Mouse (Mus musculus) forebrain, embryonic 12.5 days (tissue): ENCODE data around the gene Cblc. TPM values are rescaled to one million over a fixed set of nuclear protein-coding genes. Genes with fewer than 3 reads are reported as not detected.

Source experiments
- ATAC-seq: fragments of 200-750 bp; cut with Nextera tagmentation; 2 replicates; pipeline ENCODE4 v1.8.0; 2017; ENCODE audit warnings: moderate TSS enrichment; ENCODE audit not compliant: low FRiP score
- H3K27ac ChIP-seq: fragments of 300-500 bp; sonication (generic); 2 replicates; pipeline ENCODE4 v1.5.1; 2016; ENCODE audit warnings: mild to moderate bottlenecking
- H3K27me3 ChIP-seq: fragments of 300-500 bp; sonication (generic); 2 replicates; pipeline ENCODE4 v1.6.1; 2016; ENCODE audit warnings: mild to moderate bottlenecking
- H3K36me3 ChIP-seq: fragments of 300-500 bp; sonication (generic); replicated peaks from 2 replicates; pipeline ENCODE4 v1.6.1; 2016; ENCODE audit warnings: mild to moderate bottlenecking
- H3K4me1 ChIP-seq: fragments of 300-500 bp; sonication (generic); 2 replicates; pipeline ENCODE4 v1.6.1; 2016
- H3K4me2 ChIP-seq: fragments of 300-500 bp; sonication (generic); 2 replicates; pipeline ENCODE4 v1.6.1; 2016; ENCODE audit warnings: mild to moderate bottlenecking, moderate library complexity
- H3K4me3 ChIP-seq: fragments of 300-500 bp; sonication (generic); replicated peaks from 2 replicates; pipeline ENCODE4 v1.5.1; 2016; ENCODE audit warnings: mild to moderate bottlenecking
- H3K9ac ChIP-seq: fragments of 300-500 bp; sonication (generic); 2 replicates; pipeline ENCODE4 v1.6.1; 2016; ENCODE audit warnings: mild to moderate bottlenecking
- H3K9me3 ChIP-seq: fragments of 300-500 bp; sonication (generic); 2 replicates; pipeline ENCODE4 v1.6.1; 2016
- WGBS: fragments of 180-500 bp; shearing (Covaris S2); methylation state at CpG from one replicate; pipeline ENCODE4 v1.1.7; 2016; 5-methylcytosine and 5-hydroxymethylcytosine counted together
- polyA plus RNA-seq: library from polyadenylated mRNA; unstranded; fragments of >200 nt; fragmentation: Nextera tagmentation; extraction: Ambion mirVana; gene quantifications from 2 replicates; pipeline ENCODE4 v1.2.1, GENCODE M21; 2016

Cblc gene
- polyA plus RNA-seq, 1 experiment from 2014 or later: 0.56 TPM

- ATAC-seq: peak; percentile 52
- Histone ChIP-seq H3K4me3 (peak overlapping the region; percentile 40), H3K9ac (peak overlapping the region; percentile 50), H3K27ac (no peak overlapping the region), H3K4me2 (peak overlapping the region; percentile 54), H3K4me1 (peaks cover 28% of the 10 kb centered on the region), H3K9me3 (0 out of 2 replicates have a peak, but pooled peaks cover 3% of the 10 kb centered on the region), H3K36me3 (no peaks in the 10 kb centered on the region), H3K27me3 (peaks cover 88% of the 10 kb centered on the region)
- WGBS: 2% methylated on average over 28 of the region's 28 CpGs
These were observed 19.7 kb upstream of the Cblc start for GRCm38 (mm10) chr7:19816224-19816771.

DNA sequence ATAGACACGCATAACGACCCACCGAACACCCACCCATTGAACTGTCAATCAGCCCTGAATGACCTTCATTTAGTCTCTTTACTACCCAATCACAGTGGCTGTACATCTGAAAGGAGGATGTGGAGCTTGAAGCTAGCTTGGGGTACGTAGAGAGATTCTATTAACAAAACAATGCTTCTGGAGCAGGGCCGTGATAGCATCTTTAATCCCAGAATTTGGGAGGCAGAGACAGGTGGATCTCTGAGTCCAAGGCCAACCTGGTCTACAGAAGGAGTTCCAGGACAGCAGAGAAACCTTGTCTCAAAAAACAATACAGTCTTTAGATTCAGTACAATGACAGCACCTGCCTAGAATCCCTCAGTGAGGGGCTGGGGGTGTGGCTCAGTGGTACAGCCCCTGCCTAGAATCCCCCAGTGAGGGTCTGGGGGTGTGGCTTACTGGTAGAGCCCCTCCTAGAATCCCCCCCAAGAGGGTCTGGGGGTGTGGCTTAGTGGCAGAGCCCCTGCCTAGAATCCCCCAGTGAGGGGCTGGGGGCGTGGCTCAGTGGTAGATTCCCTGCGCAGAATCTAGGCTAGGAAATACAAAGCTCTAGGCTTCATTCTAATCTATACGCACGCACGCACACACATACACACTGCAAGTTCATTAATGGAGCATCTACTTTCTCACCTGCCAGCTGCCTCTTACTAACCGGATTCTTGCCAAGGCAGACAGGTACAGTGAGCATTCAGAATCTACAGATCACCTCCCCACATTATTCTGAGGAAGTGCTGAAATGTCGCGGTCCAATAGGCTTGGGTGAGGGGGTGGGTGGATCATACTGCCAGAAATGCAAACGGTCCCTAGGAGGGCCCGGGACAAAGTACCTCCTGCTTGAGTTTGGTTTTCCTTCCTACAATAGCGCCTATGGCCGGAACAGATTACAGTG, 19.0 kb upstream of the Cblc start:
- Histone ChIP-seq H3K9ac (peak overlapping the region; percentile 50), H3K27me3 (peaks cover 88% of the 10 kb centered on the region), H3K4me2 (peak overlapping the region; percentile 54), H3K9me3 (0 out of 2 replicates have a peak, but pooled peaks cover 3% of the 10 kb centered on the region), H3K4me3 (peak overlapping the region; percentile 40), H3K27ac (no peak overlapping the region), H3K4me1 (peaks cover 35% of the 10 kb centered on the region), H3K36me3 (no peaks in the 10 kb centered on the region)
- peak; percentile 24; the same call in 1 of the 2 replicates for ATAC-seq
- 13% methylated on average over 17 of the region's 17 CpGs for WGBS

DNA sequence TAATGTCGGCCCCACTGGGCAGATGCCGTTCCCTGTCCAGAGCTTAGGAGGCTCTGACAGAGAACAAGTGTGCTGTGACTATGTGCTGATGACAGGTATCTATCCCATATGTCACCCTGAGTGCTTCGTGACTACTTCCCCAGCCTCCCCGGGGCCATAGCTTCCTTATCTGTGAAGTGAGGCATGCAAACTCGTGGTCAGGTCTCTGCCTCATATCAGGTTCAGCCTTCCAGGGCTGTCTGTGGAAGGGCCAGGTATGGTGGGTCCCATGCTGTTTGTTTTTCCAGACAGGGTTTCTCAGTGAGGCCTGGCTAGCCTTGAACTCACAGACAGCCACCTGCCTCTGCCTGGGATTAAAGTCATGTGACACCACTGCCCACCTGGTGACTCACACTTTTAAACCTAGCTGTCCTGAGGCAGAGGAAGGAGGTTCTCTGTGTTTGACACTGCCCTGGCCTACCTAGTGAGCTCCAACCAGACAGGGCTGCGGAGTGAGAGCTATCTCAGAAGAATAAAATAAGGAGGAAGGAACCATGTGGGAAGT, 17.0 kb upstream of the Cblc start:
- Histone ChIP-seq H3K4me1 (peaks cover 40% of the 10 kb centered on the region), H3K9me3 (0 out of 2 replicates have a peak, but pooled peaks cover 3% of the 10 kb centered on the region), H3K27ac (no peak overlapping the region)

GRCm38 (mm10) chr7:19813161-19813560, 16.6 kb upstream of the Cblc start:
- 83% methylated on average over 4 of the region's 4 CpGs for WGBS
- Histone ChIP-seq H3K27me3 (peaks cover 90% of the 10 kb centered on the region), H3K9ac (no peak overlapping the region), H3K27ac (no peak overlapping the region), H3K4me2 (no peak overlapping the region), H3K4me3 (no peak overlapping the region), H3K4me1 (peaks cover 40% of the 10 kb centered on the region), H3K36me3 (no peaks in the 10 kb centered on the region), H3K9me3 (0 out of 2 replicates have a peak, but pooled peaks cover 3% of the 10 kb centered on the region)
- ATAC-seq: no peak

More for the DNA sequence above, 17.0 kb upstream of the Cblc start:
- H3K27me3 ChIP-seq: peaks cover 90% of the 10 kb centered on the region
- no peak overlapping the region for H3K4me3 ChIP-seq
- ATAC-seq: no peak
- no peak overlapping the region for H3K9ac ChIP-seq
- 83% methylated on average over 6 of the region's 6 CpGs for WGBS
- no peaks in the 10 kb centered on the region for H3K36me3 ChIP-seq
- no peak overlapping the region for H3K4me2 ChIP-seq

DNA sequence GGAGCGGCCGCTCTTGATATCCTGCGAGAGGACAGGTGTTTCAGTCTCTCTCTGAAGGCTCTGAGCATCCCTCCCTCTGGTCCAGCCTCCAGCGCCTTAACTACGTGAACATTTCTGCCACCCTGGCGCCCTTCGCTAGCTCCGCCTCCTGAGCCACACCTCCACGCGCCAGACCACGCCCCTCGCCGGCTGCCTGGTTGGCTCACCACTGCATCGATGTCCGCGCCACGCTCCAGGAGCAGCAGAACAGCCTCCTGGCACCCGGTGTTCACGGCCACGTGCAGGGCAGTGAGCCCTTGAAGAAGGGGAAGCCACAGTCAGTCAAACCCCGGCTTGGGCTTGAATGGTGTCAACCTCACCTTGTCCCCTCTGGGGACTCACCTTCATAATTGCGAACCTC, 14.5 kb upstream of the Cblc start:
- Histone ChIP-seq H3K36me3 (no peaks in the 10 kb centered on the region), H3K4me1 (peaks cover 23% of the 10 kb centered on the region), H3K27me3 (peaks cover 77% of the 10 kb centered on the region), H3K27ac (no peak overlapping the region), H3K4me3 (peak overlapping the region; percentile 25), H3K9me3 (0 out of 2 replicates have a peak, but pooled peaks cover 3% of the 10 kb centered on the region), H3K9ac (peak overlapping the region; percentile 25; the same call in 1 of the 2 replicates), H3K4me2 (peak overlapping the region; percentile 46)
- ATAC-seq: peak; percentile 40; the same call in 1 of the 2 replicates
- WGBS: 3% methylated on average over 22 of the region's 22 CpGs

- peak overlapping the region; percentile 43 for H3K4me2 ChIP-seq
- H3K9ac ChIP-seq: peak overlapping the region; percentile 40; the same call in 1 of the 2 replicates
- 0 out of 2 replicates have a peak, but pooled peaks have one; percentile 23 for ATAC-seq
- no peaks in the 10 kb centered on the region for H3K36me3 ChIP-seq
- no peak overlapping the region for H3K27ac ChIP-seq
- WGBS: 3% methylated on average over 27 of the region's 27 CpGs
- H3K9me3 ChIP-seq: no peaks in the 10 kb centered on the region
- peaks cover 14% of the 10 kb centered on the region for H3K4me1 ChIP-seq
- peaks cover 71% of the 10 kb centered on the region for H3K27me3 ChIP-seq
- H3K4me3 ChIP-seq: peak overlapping the region; percentile 21
These were observed 12.8 kb upstream of the Cblc start for GRCm38 (mm10) chr7:19809369-19809768.

DNA sequence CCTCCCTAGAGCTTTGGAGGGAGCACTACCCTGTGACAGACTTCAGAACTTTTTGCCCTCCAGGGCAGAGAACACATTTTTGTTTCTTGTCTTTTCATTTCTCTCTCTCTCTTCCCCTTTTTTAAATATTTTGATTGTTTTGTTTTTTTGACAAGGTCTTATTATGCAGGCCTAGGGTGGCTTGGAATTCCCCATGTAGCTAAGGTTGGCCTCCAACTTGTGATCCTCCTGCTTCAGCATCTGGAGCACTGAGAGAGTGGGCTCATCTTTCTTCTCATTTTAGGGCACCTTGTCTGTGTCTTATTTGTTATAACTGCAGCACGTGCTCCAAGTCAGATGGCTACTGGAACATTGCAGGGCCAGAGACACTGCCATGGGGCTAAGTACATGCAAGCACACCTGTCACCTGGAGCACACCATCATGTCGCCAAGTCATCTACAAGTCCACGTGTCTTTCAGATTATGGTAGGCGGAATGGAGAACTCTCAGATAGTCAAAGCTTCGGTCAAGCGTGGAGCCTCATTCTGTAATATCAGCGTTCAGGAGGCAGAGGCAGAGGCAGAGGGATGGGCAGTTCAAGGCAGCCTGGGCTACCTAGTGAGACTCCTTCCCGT, 9.9 kb upstream of the Cblc start:
- no peak overlapping the region for H3K27ac ChIP-seq
- H3K9me3 ChIP-seq: no peaks in the 10 kb centered on the region
- no peak overlapping the region for H3K4me2 ChIP-seq
- peaks cover 49% of the 10 kb centered on the region for H3K27me3 ChIP-seq
- H3K9ac ChIP-seq: no peak overlapping the region
- H3K36me3 ChIP-seq: no peaks in the 10 kb centered on the region
- 86% methylated on average over 8 of the region's 8 CpGs for whole genome bisulfite sequencing
- no peak for ATAC-seq
- peaks cover 14% of the 10 kb centered on the region for H3K4me1 ChIP-seq
- no peak overlapping the region for H3K4me3 ChIP-seq

- H3K27me3 ChIP-seq: peaks cover 18% of the 10 kb centered on the region; the same call in 1 of the 2 replicates
- 19% methylated on average over 7 of the region's 7 CpGs for WGBS
- H3K4me3 ChIP-seq: no peak overlapping the region
- ATAC-seq: no peak
- no peaks in the 10 kb centered on the region for H3K9me3 ChIP-seq
- H3K36me3 ChIP-seq: no peaks in the 10 kb centered on the region
- no peak overlapping the region for H3K4me2 ChIP-seq
- no peak overlapping the region for H3K9ac ChIP-seq
- no peaks in the 10 kb centered on the region for H3K4me1 ChIP-seq
- no peak overlapping the region for H3K27ac ChIP-seq
These were observed 6.4 kb upstream of the Cblc start for GRCm38 (mm10) chr7:19802995-19803394.

GRCm38 (mm10) chr7:19800764-19801163, 4.2 kb upstream of the Cblc start:
- Histone ChIP-seq H3K36me3 (no peaks in the 10 kb centered on the region), H3K27ac (no peak overlapping the region), H3K4me1 (no peaks in the 10 kb centered on the region), H3K27me3 (peaks cover 34% of the 10 kb centered on the region), H3K4me2 (no peak overlapping the region), H3K4me3 (no peak overlapping the region), H3K9me3 (no peaks in the 10 kb centered on the region), H3K9ac (no peak overlapping the region)
- WGBS: 25% methylated on average over 2 of the region's 2 CpGs
- ATAC-seq: no peak

GRCm38 (mm10) chr7:19796254-19796653, 355 bp downstream of the Cblc start:
- WGBS: 11% methylated on average over 18 of the region's 18 CpGs
- H3K4me1 ChIP-seq: no peaks in the 10 kb centered on the region
- H3K4me3 ChIP-seq: no peak overlapping the region; the same call in 1 of the 2 replicates
- no peaks in the 10 kb centered on the region for H3K36me3 ChIP-seq
- H3K9ac ChIP-seq: no peak overlapping the region
- peaks cover 33% of the 10 kb centered on the region for H3K27me3 ChIP-seq
- no peak overlapping the region for H3K27ac ChIP-seq
- no peaks in the 10 kb centered on the region for H3K9me3 ChIP-seq
- no peak for ATAC-seq
- no peak overlapping the region for H3K4me2 ChIP-seq

DNA sequence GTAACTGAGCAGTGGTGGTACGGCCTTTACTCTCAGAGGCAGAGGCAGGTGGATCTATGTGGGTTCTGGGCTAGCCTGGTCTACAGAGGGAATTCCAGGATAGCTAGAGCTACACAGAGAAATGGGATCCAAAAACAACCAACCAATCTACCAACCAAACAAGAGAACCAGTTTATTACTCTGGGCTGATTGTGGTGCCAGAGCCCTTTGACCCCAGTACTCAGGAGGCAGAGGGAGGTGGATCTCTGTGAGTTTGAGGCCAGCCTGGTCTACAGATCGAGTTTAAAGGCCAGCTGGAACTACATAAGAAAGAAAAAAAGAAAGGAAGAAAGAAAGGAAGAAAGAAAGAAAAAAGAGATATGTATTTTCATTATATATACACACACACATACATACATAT, 1.4 kb downstream of the Cblc start:
- no peak overlapping the region for H3K4me2 ChIP-seq

More for the DNA sequence above, 1.4 kb downstream of the Cblc start:
- Histone ChIP-seq H3K9ac (no peak overlapping the region), H3K4me3 (no peak overlapping the region), H3K27me3 (peaks cover 41% of the 10 kb centered on the region), H3K36me3 (no peaks in the 10 kb centered on the region), H3K27ac (no peak overlapping the region), H3K4me1 (no peaks in the 10 kb centered on the region), H3K9me3 (no peaks in the 10 kb centered on the region)
- ATAC-seq: no peak
- 76% methylated on average over 2 of the region's 2 CpGs for WGBS
